Mouse (Mus musculus) embryonic facial prominence, embryonic 15.5 days (tissue): ENCODE results near the gene Dcun1d1. TPM values are rescaled to one million over a fixed set of nuclear protein-coding genes. Genes with fewer than 3 reads are reported as not detected.

ENCODE experiments used
- ATAC-seq: fragments of 200-750 bp; cut with Nextera tagmentation; 2 replicates; pipeline ENCODE4 v1.8.0; 2017; ENCODE audit warnings: low read depth, moderate TSS enrichment; ENCODE audit not compliant: insufficient number of reproducible peaks, low FRiP score, low TSS enrichment
- H3K27ac ChIP-seq: fragments of 300-500 bp; sonication (generic); replicated peaks from 2 replicates; pipeline ENCODE4 v1.5.1; 2015; ENCODE audit warnings: mild to moderate bottlenecking, inconsistent platforms
- H3K27me3 ChIP-seq: fragments of 300-500 bp; sonication (generic); 2 replicates; pipeline ENCODE4 v1.6.1; 2015; ENCODE audit warnings: inconsistent platforms
- H3K36me3 ChIP-seq: fragments of 300-500 bp; sonication (generic); 2 replicates; pipeline ENCODE4 v1.6.1; 2015; ENCODE audit warnings: mild to moderate bottlenecking, inconsistent platforms
- H3K4me1 ChIP-seq: fragments of 300-500 bp; sonication (generic); 2 replicates; pipeline ENCODE4 v1.6.1; 2015; ENCODE audit warnings: inconsistent platforms
- H3K4me2 ChIP-seq: fragments of 300-500 bp; sonication (generic); replicated peaks from 2 replicates; pipeline ENCODE4 v1.6.1; 2015; ENCODE audit warnings: mild to moderate bottlenecking, inconsistent platforms
- H3K4me3 ChIP-seq: fragments of 300-500 bp; sonication (generic); replicated peaks from 2 replicates; pipeline ENCODE4 v1.5.1; 2015; ENCODE audit warnings: mild to moderate bottlenecking, inconsistent platforms
- H3K9ac ChIP-seq: fragments of 300-500 bp; sonication (generic); 2 replicates; pipeline ENCODE4 v1.6.1; 2015; ENCODE audit warnings: inconsistent platforms
- H3K9me3 ChIP-seq: fragments of 300-500 bp; sonication (generic); replicated peaks from 2 replicates; pipeline ENCODE4 v1.6.1; 2016; ENCODE audit warnings: inconsistent platforms
- WGBS: fragments of 180-500 bp; shearing (Covaris S2); methylation state at CpG from one replicate; pipeline ENCODE4 v1.1.7; 2015; 5-methylcytosine and 5-hydroxymethylcytosine counted together
- polyA plus RNA-seq: library from polyadenylated mRNA; unstranded; fragments of >200 nt; fragmentation: Nextera tagmentation; extraction: Ambion mirVana; gene quantifications from 2 replicates; pipeline ENCODE4 v1.2.1, GENCODE M21; 2015

Gene Dcun1d1
- polyA plus RNA-seq = 87.4 and 95.4 TPM in 2 replicates

DNA sequence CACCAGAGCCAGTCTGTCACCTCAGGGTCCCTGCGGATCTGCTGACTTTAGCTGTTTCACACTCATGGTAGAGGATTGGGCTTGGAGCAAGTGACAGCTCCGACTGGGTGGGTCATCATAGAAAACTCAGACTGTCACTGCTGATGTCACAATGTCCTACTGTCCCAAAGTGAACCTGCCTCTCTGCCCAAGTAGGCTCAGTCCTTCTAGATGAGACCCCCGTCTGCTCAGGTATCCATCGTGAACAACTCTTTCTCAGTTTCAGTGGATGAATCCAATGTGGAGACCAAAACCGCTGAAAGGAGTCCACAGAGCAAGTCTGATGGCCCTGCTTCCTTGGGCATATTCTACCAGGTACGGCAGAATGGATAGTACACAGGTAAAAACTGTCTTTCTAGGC is at the start of gene Dcun1d1:
Dcun1d1 (minus strand) TSS at position 101 of the 400 bp plus-strand sequence.
- Histone ChIP-seq H3K4me2 (no peak within 1 kb of the TSS), H3K4me1 (peaks cover 15% of the 10 kb centered on the region), H3K36me3 (peaks cover 4% of the 10 kb centered on the region; the same call in 1 of the 2 replicates), H3K27me3 (no peaks in the 10 kb centered on the region), H3K4me3 (no peak within 1 kb of the TSS), H3K9ac (no peak within 1 kb of the TSS), H3K9me3 (no peaks in the 10 kb centered on the region), H3K27ac (no peak within 1 kb of the TSS)
- ATAC-seq = no peak
- WGBS = 94% methylated on average over 6 of the region's 6 CpGs

GRCm38 (mm10) chr3:35986266-35986665 is 49.0 kb upstream of the Dcun1d1 start:
- no peak overlapping the region for H3K27ac ChIP-seq
- H3K4me2 ChIP-seq = no peak overlapping the region
- no peak overlapping the region for H3K9ac ChIP-seq
- no peaks in the 10 kb centered on the region for H3K4me1 ChIP-seq
- H3K27me3 ChIP-seq = no peaks in the 10 kb centered on the region
- no peak for ATAC-seq
- 88% methylated on average over 6 of the region's 6 CpGs for WGBS
- H3K4me3 ChIP-seq = no peak overlapping the region
- no peaks in the 10 kb centered on the region for H3K9me3 ChIP-seq
- peaks cover 44% of the 10 kb centered on the region for H3K36me3 ChIP-seq

DNA sequence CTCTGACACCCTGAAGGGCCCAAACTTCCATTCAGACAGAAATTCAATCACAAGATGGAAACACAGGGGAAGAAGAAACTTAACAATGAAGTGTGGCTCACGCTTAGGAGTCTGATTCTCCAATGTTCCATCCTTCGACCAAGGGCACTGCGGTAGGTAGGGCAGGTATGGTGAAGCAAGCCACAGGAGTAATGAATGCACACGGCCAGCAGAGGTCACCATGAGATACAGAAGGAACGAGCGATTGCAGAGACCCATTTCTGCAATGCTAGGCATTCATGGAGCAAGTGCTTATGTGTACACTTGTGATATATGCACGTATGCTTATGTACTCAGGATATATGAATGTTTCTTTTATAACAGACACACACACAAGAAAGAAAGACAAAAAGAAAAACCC is 36.3 kb upstream of the Dcun1d1 start:
- 69% methylated on average over 7 of the region's 7 CpGs for WGBS
- Histone ChIP-seq H3K36me3 (peaks cover 53% of the 10 kb centered on the region), H3K4me1 (no peaks in the 10 kb centered on the region), H3K27me3 (no peaks in the 10 kb centered on the region), H3K9me3 (no peaks in the 10 kb centered on the region), H3K27ac (no peak overlapping the region), H3K4me3 (no peak overlapping the region), H3K9ac (no peak overlapping the region), H3K4me2 (no peak overlapping the region)
- no peak for ATAC-seq

DNA sequence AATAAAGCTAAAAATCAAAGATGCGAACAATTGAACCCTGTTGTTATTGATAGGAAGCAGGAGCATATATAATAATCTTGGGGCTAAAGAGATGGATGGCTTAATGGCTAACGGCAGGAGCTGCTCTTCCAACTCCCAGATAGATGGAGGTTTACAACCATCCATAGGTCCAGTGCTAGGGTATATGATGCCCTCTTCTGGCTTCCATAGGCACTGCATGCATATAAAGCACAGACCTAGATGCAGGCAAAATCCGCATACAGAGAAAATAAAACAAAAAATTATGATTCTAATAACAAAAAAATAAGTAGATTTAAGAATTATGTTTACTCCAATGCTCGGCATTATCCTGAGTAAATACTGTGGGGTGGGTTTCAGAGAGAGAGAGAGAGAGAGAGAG is 35.7 kb upstream of the Dcun1d1 start:
- no peak for ATAC-seq
- H3K4me1 ChIP-seq = no peaks in the 10 kb centered on the region
- H3K9ac ChIP-seq = no peak overlapping the region
- 84% methylated on average over 4 of the region's 4 CpGs for WGBS
- no peaks in the 10 kb centered on the region for H3K9me3 ChIP-seq
- peaks cover 50% of the 10 kb centered on the region for H3K36me3 ChIP-seq
- no peak overlapping the region for H3K4me3 ChIP-seq
- H3K27me3 ChIP-seq = no peaks in the 10 kb centered on the region
- H3K27ac ChIP-seq = no peak overlapping the region
- no peak overlapping the region for H3K4me2 ChIP-seq

DNA sequence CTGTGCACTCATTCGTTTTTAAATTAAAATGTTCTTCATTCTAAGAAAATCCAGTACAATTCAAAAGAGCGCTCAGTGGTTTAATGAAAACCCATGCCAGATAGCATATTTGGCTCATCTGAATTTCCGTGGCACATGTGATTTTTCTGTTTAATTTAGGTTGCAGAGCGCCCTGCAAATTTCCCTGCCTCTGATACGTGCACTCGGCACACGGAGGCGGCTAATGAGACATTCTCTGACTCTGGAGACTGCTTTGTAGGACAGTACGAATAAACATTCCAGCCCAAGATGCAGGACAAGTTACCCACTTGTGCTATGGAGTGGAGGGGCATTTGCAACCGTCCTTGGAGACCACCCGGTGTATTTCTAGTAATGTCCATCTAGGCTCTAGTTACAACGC is 33.9 kb upstream of the Dcun1d1 start:
- no peak for ATAC-seq
- H3K4me2 ChIP-seq = no peak overlapping the region
- no peak overlapping the region for H3K27ac ChIP-seq
- 94% methylated on average over 12 of the region's 12 CpGs for WGBS
- no peaks in the 10 kb centered on the region for H3K27me3 ChIP-seq
- no peaks in the 10 kb centered on the region for H3K9me3 ChIP-seq
- no peaks in the 10 kb centered on the region for H3K4me1 ChIP-seq
- peaks cover 33% of the 10 kb centered on the region for H3K36me3 ChIP-seq
- H3K9ac ChIP-seq = no peak overlapping the region
- H3K4me3 ChIP-seq = no peak overlapping the region

DNA sequence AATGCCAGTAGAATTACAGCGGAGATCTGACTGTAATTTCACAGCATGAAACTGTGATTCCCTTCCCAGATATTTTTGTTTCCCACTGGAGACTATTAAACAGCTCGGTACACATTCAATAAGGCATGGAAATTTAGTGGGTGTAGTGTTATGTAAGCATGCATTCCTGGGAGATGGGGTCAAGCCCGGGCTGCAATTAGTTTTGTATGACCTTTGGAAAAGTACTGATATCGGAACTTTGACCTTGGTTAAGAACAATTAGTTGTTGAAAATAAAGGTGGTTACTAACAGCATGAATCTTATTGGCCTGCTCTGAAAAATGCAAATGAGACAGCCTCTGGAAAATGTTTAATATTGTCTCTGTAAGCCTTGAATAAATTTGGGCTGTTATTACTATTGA is 33.2 kb upstream of the Dcun1d1 start:
- Histone ChIP-seq H3K27ac (no peak overlapping the region), H3K27me3 (no peaks in the 10 kb centered on the region), H3K4me1 (no peaks in the 10 kb centered on the region), H3K4me2 (no peak overlapping the region), H3K4me3 (no peak overlapping the region), H3K36me3 (peaks cover 26% of the 10 kb centered on the region), H3K9ac (no peak overlapping the region), H3K9me3 (no peaks in the 10 kb centered on the region)
- 86% methylated on average over 4 of the region's 4 CpGs for WGBS
- ATAC-seq = no peak

- Histone ChIP-seq H3K4me2 (no peak overlapping the region), H3K4me3 (no peak overlapping the region), H3K27ac (no peak overlapping the region), H3K9ac (no peak overlapping the region), H3K9me3 (no peaks in the 10 kb centered on the region), H3K4me1 (no peaks in the 10 kb centered on the region), H3K27me3 (no peaks in the 10 kb centered on the region), H3K36me3 (peaks cover 25% of the 10 kb centered on the region)
- 87% methylated on average over 8 of the region's 8 CpGs for WGBS
- ATAC-seq = no peak
Measured at GRCm38 (mm10) chr3:35967366-35967921, 30.2 kb upstream of the Dcun1d1 start.

- ATAC-seq = no peak
- 83% methylated on average over 2 of the region's 2 CpGs for WGBS
- no peak overlapping the region for H3K4me2 ChIP-seq
Measured at GRCm38 (mm10) chr3:35966493-35966892, 29.2 kb upstream of the Dcun1d1 start.

GRCm38 (mm10) chr3:35964928-35965327 is 27.7 kb upstream of the Dcun1d1 start:
- H3K9me3 ChIP-seq = no peaks in the 10 kb centered on the region
- peaks cover 29% of the 10 kb centered on the region for H3K36me3 ChIP-seq
- H3K9ac ChIP-seq = no peak overlapping the region
- H3K4me2 ChIP-seq = no peak overlapping the region
- no peak for ATAC-seq
- no peaks in the 10 kb centered on the region for H3K4me1 ChIP-seq
- H3K27me3 ChIP-seq = no peaks in the 10 kb centered on the region
- H3K27ac ChIP-seq = no peak overlapping the region
- H3K4me3 ChIP-seq = no peak overlapping the region
- WGBS = 74% methylated on average over 4 of the region's 4 CpGs

More at GRCm38 (mm10) chr3:35966493-35966892, 29.2 kb upstream of the Dcun1d1 start:
- Histone ChIP-seq H3K27me3 (no peaks in the 10 kb centered on the region), H3K9ac (no peak overlapping the region), H3K36me3 (peaks cover 22% of the 10 kb centered on the region), H3K27ac (no peak overlapping the region), H3K9me3 (no peaks in the 10 kb centered on the region), H3K4me3 (no peak overlapping the region), H3K4me1 (no peaks in the 10 kb centered on the region)

- 88% methylated on average over 5 of the region's 5 CpGs for WGBS
- no peak overlapping the region for H3K4me2 ChIP-seq
- ATAC-seq = no peak
- peaks cover 34% of the 10 kb centered on the region for H3K36me3 ChIP-seq
- H3K9me3 ChIP-seq = no peaks in the 10 kb centered on the region
- no peaks in the 10 kb centered on the region for H3K4me1 ChIP-seq
- no peak overlapping the region for H3K4me3 ChIP-seq
- H3K27me3 ChIP-seq = no peaks in the 10 kb centered on the region
- no peak overlapping the region for H3K27ac ChIP-seq
- no peak overlapping the region for H3K9ac ChIP-seq
Measured at GRCm38 (mm10) chr3:35963921-35964320, 26.7 kb upstream of the Dcun1d1 start.

GRCm38 (mm10) chr3:35963401-35963800 is 26.2 kb upstream of the Dcun1d1 start:
- Histone ChIP-seq H3K27me3 (no peaks in the 10 kb centered on the region), H3K4me3 (no peak overlapping the region), H3K4me2 (no peak overlapping the region), H3K9ac (no peak overlapping the region), H3K4me1 (no peaks in the 10 kb centered on the region), H3K27ac (no peak overlapping the region), H3K36me3 (peaks cover 38% of the 10 kb centered on the region), H3K9me3 (no peaks in the 10 kb centered on the region)
- ATAC-seq = no peak
- 85% methylated on average over 4 of the region's 4 CpGs for WGBS

DNA sequence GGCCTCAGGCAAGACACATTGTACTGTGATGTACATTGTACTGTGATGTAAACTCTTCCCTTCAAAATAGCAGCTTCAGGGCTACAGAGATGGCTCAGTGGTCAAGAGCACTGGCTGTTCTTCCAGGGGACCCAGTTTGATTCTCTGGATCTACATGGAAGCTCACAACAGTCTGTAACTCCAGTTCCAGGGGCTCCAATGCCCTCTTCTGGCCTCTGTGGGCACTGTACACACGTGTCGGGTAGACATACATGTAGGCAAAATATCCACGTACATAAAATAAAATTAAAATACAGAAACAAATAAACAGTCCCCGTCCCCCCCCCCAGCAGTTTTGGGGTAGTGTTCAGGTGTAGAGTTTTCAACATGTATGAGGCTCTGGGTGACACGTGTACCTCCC is 25.7 kb upstream of the Dcun1d1 start:
- H3K4me3 ChIP-seq = no peak overlapping the region
- peaks cover 38% of the 10 kb centered on the region for H3K36me3 ChIP-seq
- WGBS = 92% methylated on average over 5 of the region's 5 CpGs

More for the DNA sequence above, 25.7 kb upstream of the Dcun1d1 start:
- H3K9me3 ChIP-seq = no peaks in the 10 kb centered on the region
- H3K27ac ChIP-seq = no peak overlapping the region
- no peak overlapping the region for H3K4me2 ChIP-seq
- no peaks in the 10 kb centered on the region for H3K27me3 ChIP-seq
- ATAC-seq = no peak
- H3K4me1 ChIP-seq = no peaks in the 10 kb centered on the region
- H3K9ac ChIP-seq = no peak overlapping the region
